Mouse (Mus musculus) testis, adult 2 months (tissue): Measurements from ENCODE around the gene Inmt.

Experiments
- CTCF ChIP-seq: fragments of 200-500 bp; IDR thresholded peaks from 2 replicates; pipeline ENCODE4 v1.5.1; 2012; ENCODE audit warnings: low read depth, mild to moderate bottlenecking, inconsistent platforms, low read length, moderate library complexity; ENCODE audit not compliant: control insufficient read depth, insufficient read depth, insufficient replicate concordance
- POLR2A ChIP-seq: fragments of 200-500 bp; IDR thresholded peaks from 2 replicates; pipeline ENCODE4 v1.6.1; 2012; ENCODE audit warnings: low read depth, mild to moderate bottlenecking, inconsistent platforms, low read length, moderate library complexity; ENCODE audit not compliant: control insufficient read depth

GRCm38 (mm10) chr6:55175892-55176291 is 1.0 kb upstream of the Inmt start:
- no peak for TF ChIP-seq CTCF
- TF ChIP-seq POLR2A, result no peak
